Mouse (Mus musculus) right cerebral cortex, adult 2 months (tissue): ENCODE data around the gene Bicra.

Experiments used
- DNase-seq, 2 experiments: peaks; one replicate each; pipeline ENCODE4 v3.0.0; 2021 to 2022; ENCODE audit warnings: low spot score in 2 of 2

Bicra gene

DNA sequence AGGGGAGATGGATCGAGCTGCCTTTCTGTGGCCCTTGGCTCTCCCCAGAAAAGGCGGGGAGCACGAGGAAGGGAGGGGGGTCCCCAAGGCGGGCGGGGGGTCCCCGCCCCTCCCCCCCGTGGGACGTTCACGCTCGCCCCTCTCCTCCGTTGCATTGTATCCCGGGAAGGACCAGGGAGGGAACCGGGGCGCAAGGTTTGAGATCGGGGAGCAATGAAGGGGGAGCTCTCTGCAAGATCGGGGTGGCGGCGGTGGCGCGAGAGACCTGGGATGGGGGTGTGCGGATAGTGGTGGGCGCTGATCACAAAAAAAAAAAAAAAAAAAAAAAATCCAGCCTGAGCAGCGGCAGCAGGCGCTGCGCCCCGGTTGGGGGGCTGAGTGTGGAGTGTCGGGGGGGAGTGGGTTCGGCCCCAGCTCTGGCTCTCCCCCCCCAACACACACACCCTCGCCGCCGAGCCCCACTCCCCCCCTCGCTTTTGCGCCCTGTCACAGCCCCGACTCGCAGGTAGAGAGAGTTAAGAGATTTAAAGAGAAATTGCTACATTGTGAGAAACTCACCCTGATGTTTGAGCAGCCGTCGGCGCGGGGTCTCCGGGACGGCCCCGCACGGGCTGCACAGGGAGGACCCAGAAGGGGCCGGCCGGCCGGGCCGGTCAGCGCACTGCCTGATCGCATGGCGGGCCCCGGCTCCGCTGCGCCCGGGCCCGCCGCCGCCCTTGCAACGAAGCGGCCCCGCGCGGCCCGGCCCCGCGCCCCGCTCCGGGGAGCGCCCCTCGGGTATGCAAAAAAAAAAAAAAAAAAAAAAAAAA lies at the start of gene Bicra:
Gene Bicra, minus strand, starts transcription at position 584 of the 809 bp plus-strand sequence.
- DNase-seq = peak; percentile 63 to 77

DNA sequence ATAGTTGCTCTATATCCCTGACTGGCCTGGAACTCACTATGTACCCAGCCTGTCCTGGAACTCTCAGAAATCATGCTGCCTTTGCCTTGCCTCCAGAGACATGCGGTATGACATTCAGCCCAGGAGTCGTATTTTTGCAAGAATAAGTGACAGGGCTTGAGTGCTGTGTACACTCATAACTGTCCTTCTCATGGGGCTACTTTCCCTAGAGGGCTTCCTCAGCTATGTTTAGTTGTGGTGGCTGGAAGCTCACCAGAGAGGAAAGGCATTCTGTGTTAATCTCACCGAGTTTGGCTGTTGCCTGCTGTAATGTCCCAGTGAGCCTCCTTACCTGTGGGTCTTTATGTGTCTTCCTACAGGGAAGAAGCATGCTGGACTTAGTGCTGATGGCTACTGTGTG lies 46.9 kb upstream of the Bicra start:
- DNase-seq = no peak

GRCm38 (mm10) chr7:16087587-16087986 lies 39.9 kb upstream of the Bicra start:
- DNase-seq = no peak

- no peak for DNase-seq
These were observed 35.6 kb upstream of the Bicra start for GRCm38 (mm10) chr7:16083361-16083760.

DNA sequence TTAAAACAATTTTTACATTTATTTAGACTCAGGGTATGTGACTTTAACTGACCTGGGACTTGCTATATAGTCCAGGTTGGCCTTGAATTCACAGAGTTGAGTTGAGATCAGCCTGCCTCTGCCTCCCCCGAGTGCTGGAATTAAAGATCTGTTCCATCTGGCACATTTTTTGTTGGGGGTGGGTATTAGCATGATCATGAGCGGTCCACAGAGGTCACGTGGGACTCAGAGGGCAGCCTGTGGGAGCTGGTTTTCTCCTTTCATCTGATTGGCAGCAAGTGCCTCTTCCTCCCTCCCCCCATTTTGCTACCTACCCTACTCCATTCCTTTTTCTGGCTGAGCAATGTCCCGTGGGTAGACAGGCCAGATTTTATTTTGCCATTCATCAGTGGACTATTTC lies 32.9 kb upstream of the Bicra start:
- DNase-seq = no peak

- no peak for DNase-seq
These were observed 32.2 kb upstream of the Bicra start for GRCm38 (mm10) chr7:16079947-16080346.

DNA sequence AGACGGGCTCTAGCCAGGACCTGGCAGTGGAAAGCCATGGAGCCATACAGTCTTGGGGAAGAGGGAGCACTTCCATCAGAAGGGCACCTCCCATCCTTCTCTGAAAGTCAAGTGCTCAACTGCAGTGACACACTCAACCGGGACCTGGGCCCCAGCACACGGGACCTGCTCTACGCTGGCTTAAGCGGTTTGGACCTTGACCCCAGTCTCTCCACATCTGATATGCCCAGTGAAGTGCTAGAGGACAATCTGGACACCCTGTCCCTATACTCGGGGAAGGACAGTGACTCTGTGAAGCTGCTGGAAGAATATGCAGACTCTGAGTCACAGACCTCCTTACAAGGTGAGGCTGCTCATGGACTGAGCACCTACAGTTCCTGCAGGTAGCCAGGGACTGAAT lies 24.2 kb upstream of the Bicra start:
- DNase-seq = no peak

- DNase-seq = no peak
These were observed 23.1 kb upstream of the Bicra start for GRCm38 (mm10) chr7:16070846-16071245.

GRCm38 (mm10) chr7:16063490-16063889 lies 15.8 kb upstream of the Bicra start:
- DNase-seq = no peak

DNA sequence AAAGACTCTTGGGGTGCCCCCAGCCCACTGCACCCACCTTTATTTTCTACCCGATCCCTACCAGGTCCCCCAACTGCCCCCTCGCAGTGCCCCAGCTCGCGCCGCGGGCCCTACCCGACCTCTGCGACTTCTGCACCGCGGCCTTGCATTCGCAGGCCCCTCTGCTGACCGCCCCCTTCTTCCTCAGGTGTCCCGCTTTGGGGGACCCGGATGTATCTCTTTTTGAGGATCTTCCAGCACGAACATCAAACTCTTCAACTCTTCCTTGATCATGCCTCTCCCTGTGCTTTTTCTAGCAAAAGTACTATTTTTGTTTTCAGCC lies 14.3 kb upstream of the Bicra start:
- DNase-seq = no peak

- no peak for DNase-seq
These were observed 13.7 kb upstream of the Bicra start, which contains the start of gene Zfp541 for GRCm38 (mm10) chr7:16061219-16062098. Zfp541 (plus strand) TSS chr7:16061814.

DNA sequence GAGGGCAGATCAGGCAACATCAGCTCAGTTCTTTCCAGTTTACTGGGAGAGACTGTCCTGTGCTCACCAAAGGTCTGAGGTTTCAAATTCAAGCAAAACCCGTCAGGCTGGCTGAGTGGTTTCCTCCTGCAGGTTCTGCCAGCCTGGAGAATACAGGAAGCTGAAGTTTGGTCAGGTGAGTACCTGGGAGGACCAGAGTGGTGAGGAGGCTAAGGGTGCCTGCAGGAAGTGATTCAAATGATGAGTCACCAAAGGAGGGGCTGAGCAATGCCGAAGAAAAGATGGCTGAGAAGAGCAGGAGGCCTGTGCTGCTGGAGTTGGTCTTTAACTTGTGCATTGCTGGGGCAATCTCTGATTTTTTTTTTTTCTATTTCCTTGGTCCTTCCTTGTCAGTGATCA lies 9.4 kb upstream of the Bicra start:
- no peak for DNase-seq

GRCm38 (mm10) chr7:16056459-16057135 lies 8.9 kb upstream of the Bicra start:
- DNase-seq = peak; percentile 58 to 67

- no peak for DNase-seq
These were observed 7.9 kb upstream of the Bicra start for GRCm38 (mm10) chr7:16055665-16056064.

- DNase-seq = no peak
These were observed 7.2 kb upstream of the Bicra start for GRCm38 (mm10) chr7:16054966-16055365.

DNA sequence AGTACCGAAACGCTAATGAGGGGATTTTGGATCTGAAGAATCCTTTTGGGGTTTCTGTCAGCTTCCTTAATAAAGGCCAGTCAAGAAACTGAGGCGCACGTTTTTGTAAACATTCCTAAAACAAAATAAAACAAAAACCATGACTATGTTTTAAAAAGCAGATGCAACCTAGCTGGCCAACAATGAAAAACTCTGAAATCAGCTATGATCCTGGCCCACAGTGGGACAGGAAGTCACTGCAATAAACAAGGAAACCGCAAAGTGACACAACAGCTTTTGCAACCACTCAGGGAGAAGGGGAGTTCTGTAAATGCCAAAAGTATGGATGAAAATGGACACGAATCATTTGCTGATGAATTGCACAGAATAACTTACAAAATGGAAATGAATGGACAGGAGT lies 5.4 kb upstream of the Bicra start:
- no peak for DNase-seq

GRCm38 (mm10) chr7:16052684-16053083 lies 5.0 kb upstream of the Bicra start:
- peak; percentile 75 to 91 for DNase-seq

- DNase-seq = peak; percentile 85
These were observed 4.3 kb upstream of the Bicra start for GRCm38 (mm10) chr7:16051883-16052595.

- DNase-seq = no peak
These were observed 2.9 kb upstream of the Bicra start for GRCm38 (mm10) chr7:16050600-16050999.

DNA sequence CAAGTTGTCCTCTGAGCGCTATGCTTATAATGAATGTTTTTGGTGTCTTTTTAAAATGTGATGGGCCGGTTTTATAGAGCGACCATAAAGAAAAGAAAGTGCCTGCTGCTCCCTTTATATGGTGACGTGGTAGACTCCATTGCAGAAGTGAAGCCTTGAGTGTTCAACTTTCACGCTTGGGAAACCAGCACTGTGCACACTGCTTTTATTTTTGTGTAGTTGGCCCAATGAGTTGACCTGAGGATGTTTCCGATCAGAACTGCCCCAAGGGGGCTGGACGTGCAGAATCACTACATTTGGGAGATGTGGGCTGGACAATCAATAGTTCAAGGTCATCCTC lies 1.8 kb upstream of the Bicra start:
- no peak for DNase-seq

DNA sequence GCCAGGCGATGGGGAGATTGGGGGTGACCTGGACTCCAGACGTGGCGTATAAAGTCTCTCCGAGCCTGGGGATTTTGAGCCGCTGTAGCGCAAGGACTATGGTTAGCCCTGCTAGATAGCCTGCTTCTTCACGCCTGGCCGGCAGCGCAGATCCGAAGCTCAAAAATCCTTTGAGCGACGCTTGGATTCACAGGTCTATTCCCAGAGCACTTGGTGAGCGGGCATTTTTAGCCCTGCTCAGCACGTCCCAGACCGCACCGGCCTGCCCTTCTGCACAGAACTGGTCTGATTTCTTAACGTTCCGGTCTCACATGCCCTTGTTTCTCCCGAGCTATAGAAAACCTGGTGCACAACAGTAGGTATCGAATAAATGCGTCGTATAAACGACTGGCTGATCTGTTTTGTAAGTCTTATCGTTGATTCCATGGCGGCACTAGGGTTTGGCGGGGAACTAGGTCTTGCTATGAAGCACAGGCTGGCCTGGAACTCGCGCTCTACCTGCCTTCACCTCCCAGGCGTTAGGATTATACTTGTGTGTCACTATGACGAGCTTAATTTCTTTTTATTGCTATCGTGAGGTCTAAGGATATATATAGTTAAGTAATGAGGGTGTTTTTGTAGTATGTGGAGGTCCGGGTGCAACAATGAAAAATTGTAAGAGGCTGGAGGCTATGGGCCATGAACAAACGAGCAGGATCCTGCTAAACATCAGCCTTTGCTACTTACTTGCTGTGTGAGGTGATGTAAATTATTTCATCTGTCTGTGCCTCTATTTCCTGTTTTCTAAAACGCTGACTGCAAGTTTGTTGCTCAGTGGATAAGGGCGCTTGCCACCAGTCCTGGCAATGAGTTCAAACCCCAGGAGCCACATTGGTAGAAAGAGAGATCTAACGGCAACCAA lies 1.2 kb upstream of the Bicra start:
- DNase-seq = peak in 1 of 2 experiments; percentile 32
